Mouse (Mus musculus) mouse trophoblast stem cell (cell line): ENCODE measurements at regions not wholly inside any gene's neighbourhood (a gene's known extent, or its start where the extent isn't known, plus 50 kb on each side); places are given as distances from the start of the nearest gene placed in this dataset.

ENCODE experiments used
- in situ Hi-C, 2 experiments: fragments of 300-500 bp; cut with MseI, MboI; formaldehyde crosslinking; loops; 2 replicates in 1 of 2; 3 replicates in 1 of 2; pipeline ENCODE4 v1.15.1; 2025

- in situ Hi-C loops, result no loop called here
Measured at GRCm38 (mm10) chr1:154255971-154256370, 55.0 kb downstream of the Zfp648 start.

GRCm38 (mm10) chr1:154256811-154257210 is 55.8 kb downstream of the Zfp648 start:
- in situ Hi-C loops, result no loop called here

GRCm38 (mm10) chr1:154258511-154258910 is 57.5 kb downstream of the Zfp648 start:
- in situ Hi-C loops, result no loop called here

DNA sequence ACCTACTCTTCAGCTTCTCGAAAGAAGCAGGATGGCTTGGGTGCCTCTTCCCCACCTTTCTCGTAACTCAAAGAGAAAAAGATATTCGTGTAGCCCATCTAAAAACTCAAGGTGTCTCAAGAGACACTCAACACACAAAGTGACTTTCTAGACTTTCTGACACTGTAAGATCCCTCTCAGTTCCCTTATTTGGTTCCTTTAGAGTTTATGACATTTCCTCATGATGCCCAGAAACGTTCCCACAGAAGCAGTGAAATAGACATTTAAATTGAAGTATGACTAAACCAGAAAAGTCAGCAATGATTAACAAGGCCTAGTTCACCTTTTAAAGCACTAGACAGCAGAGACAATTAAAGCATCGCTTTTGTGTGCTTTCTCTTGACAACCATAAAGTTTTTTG is 59.4 kb downstream of the Zfp648 start:
- in situ Hi-C loops, result no loop called here

DNA sequence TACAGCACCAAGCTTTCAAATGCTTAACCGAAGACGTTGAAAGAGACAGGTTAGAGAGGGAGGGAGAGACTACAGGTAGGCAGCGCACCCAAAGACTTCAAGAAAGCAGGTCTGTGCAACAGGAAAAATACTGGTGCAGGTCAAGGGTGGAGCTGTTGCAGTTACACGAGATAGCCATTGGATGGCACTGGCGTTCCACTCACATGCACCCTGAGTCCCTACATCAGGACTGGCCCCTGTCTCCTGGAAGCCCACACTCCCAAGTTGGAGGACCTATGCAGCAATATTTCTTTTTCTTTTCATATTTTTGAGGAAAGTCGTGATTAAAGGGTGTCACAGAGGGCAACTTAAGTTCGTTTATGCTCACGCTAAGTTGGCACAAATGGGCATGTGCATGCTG is 80.5 kb downstream of the Zfp648 start:
- in situ Hi-C loops, result loop anchor here (5.0 to 25.0 kb wide), 2 partner anchors 446 to 706 kb away; no protein-coding TSS in a partner anchor

DNA sequence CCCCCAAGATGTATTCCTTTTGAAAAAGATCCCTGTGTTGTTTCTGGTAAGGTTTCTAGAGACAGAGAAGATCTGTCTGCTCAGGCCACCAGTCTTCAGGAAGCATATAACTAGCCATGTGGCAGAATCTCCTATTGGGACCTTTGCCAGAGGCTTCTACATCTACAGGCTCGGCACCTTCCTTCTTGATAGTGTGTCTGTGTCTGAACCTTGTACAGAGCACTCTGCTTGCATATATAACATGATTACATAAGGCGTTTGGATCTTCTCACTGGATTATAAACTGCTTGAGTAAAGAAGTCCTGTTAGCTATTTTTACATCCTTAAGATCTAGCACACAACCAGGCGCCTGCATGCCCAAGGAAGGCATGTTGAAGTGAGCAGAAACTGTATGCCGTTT is 85.1 kb downstream of the Zfp648 start:
- in situ Hi-C loops, result loop anchor here (25.0 kb wide), 1 partner anchor 701 kb away; no protein-coding TSS in a partner anchor

GRCm38 (mm10) chr1:154292729-154293128 is 91.7 kb downstream of the Zfp648 start:
- in situ Hi-C loops, result loop anchor here (25.0 kb wide), 1 partner anchor 695 kb away; no protein-coding TSS in a partner anchor

DNA sequence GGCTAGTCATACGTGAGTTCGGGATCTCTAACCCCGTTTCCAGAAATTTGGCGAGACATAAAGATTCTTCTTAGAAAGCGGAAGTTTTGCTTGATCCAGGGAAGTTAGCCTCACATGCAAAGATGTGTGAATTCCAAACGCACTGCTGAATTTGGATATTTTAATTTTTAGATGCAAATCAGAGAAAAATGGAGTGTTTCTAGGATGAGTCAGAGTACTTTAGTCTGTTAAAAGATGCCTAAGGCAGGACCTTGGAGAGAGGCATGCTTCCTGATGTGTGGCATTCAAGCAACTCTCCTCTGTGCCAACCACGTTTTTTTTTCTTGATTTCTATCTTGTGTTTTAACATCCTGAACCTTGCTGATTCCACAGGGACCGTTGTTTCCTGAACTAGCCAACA is 95.1 kb downstream of the Zfp648 start:
- in situ Hi-C loops, result loop anchor here (25.0 kb wide), 1 partner anchor 691 kb away; no protein-coding TSS in a partner anchor

- in situ Hi-C loops, result loop anchor here (25.0 kb wide), 1 partner anchor 687 kb away; no protein-coding TSS in a partner anchor
Measured at GRCm38 (mm10) chr1:154299866-154300265, 98.9 kb downstream of the Zfp648 start.

DNA sequence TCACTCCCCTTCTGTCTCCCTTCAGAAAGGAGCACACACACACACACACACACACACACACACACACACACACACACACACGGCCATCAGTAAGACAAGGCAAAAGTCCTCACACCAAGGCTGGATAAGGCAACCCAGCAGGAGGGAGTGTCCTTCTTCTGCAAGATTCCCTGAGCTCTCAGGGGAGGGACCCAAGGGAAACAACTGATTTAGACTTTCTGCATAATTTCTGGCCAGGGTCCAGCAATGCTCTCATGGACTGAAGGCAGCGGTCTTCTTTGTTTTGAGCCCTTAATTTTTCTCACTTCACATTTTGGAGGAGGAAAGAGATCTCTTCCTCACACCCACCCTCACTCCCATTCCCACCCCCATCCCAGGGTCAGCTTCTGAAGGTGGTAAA is 108.7 kb downstream of the Zfp648 start:
- in situ Hi-C loops, result no loop called here
